Mouse (Mus musculus): ENCODE results near the gene Cox11. TPM values are rescaled to one million over a fixed set of nuclear protein-coding genes. Genes with fewer than 3 reads are reported as not detected.

The Cox11 gene
- polyA plus RNA-seq, 2 experiments, result 16.0 to 17.4 TPM

- peak overlapping the region; percentile 5 to 18; a peak in 2 of 4 replicates for H3K4me3 ChIP-seq (ENCODE audit: insufficient read depth in 1 of 2, low read depth in 2 of 2, low read length in 2 of 2)
- TF ChIP-seq CTCF (IDR thresholded peaks at IDR 0.05; ENCODE audit: low read depth) (no peak), EP300 (IDR thresholded peaks at IDR 0.05; ENCODE audit: low read depth) (peak; percentile 29; the same call in 1 of the 2 replicates)
- 8% methylated on average over 4 of the region's 4 CpGs for WGBS (ENCODE audit: insufficient replicate concordance)
- H3K9ac ChIP-seq (replicated peaks), result peak overlapping the region; percentile 59
- peak overlapping the region; percentile 58 for H3K4me2 ChIP-seq (ENCODE audit: low read depth)
- H3K4me1 ChIP-seq (replicated peaks; ENCODE audit: control insufficient read depth in 2 of 2, insufficient read depth in 2 of 2, low read length in 1 of 2), result peaks cover 54% of the 10 kb centered on the region in 2 experiments
- DNase-seq (ENCODE audit: low read depth in 3 of 3, low spot score in 3 of 3) (peak in 2 of 3 experiments; percentile 59 to 62), ATAC-seq (ENCODE audit: insufficient read depth) (peak; percentile 77)
- H3K36me3 ChIP-seq (replicated peaks; ENCODE audit: control insufficient read depth, insufficient read depth, low read depth), result peaks cover 36% of the 10 kb centered on the region
- peak overlapping the region; percentile 92 for H3K27ac ChIP-seq
- H3K9me3 ChIP-seq (ENCODE audit: control insufficient read depth, low read length), result no peaks in the 10 kb centered on the region
- no peaks in the 10 kb centered on the region for H3K27me3 ChIP-seq (ENCODE audit: control insufficient read depth, insufficient read depth, low read length)
Observed at GRCm38 (mm10) chr11:90666916-90667315, 28.9 kb downstream of the Cox11 start.

- no peak for ATAC-seq (ENCODE audit: insufficient read depth)
- Histone ChIP-seq H3K4me3 (ENCODE audit: insufficient read depth in 1 of 2, low read depth in 2 of 2, low read length in 2 of 2) (no peak overlapping the region), H3K9me3 (ENCODE audit: control insufficient read depth, low read length) (no peaks in the 10 kb centered on the region), H3K27ac (peak overlapping the region; percentile 10; the same call in 1 of the 2 replicates), H3K4me2 (ENCODE audit: low read depth) (peak overlapping the region; percentile 8), H3K36me3 (replicated peaks; ENCODE audit: control insufficient read depth, insufficient read depth, low read depth) (peaks cover 34% of the 10 kb centered on the region), H3K27me3 (ENCODE audit: control insufficient read depth, insufficient read depth, low read length) (no peaks in the 10 kb centered on the region), H3K4me1 (replicated peaks; ENCODE audit: control insufficient read depth in 2 of 2, insufficient read depth in 2 of 2, low read length in 1 of 2) (peaks cover 50 to 52% of the 10 kb centered on the region in 2 experiments), H3K9ac (replicated peaks) (no peak overlapping the region)
- WGBS (ENCODE audit: insufficient replicate concordance), result 82% methylated on average over 6 of the region's 6 CpGs
- no peak for DNase-seq (ENCODE audit: low read depth in 3 of 3, low spot score in 3 of 3)
- TF ChIP-seq EP300 (IDR thresholded peaks at IDR 0.05; ENCODE audit: low read depth) (no peak), CTCF (IDR thresholded peaks at IDR 0.05; ENCODE audit: low read depth) (no peak)
Observed at GRCm38 (mm10) chr11:90667325-90667724, 29.4 kb downstream of the Cox11 start.

- peak; percentile 96 for TF ChIP-seq EP300 (IDR thresholded peaks at IDR 0.05; ENCODE audit: low read depth)
- TF ChIP-seq CTCF (IDR thresholded peaks at IDR 0.05; ENCODE audit: low read depth), result no peak
- WGBS (ENCODE audit: insufficient replicate concordance), result 7% methylated on average over 5 of the region's 5 CpGs
- Histone ChIP-seq H3K27ac (peak overlapping the region; percentile 98), H3K4me2 (ENCODE audit: low read depth) (peak overlapping the region; percentile 67), H3K4me3 (ENCODE audit: insufficient read depth in 1 of 2, low read depth in 2 of 2, low read length in 2 of 2) (peak overlapping the region; percentile 73 to 99), H3K9me3 (ENCODE audit: control insufficient read depth, low read length) (no peaks in the 10 kb centered on the region), H3K9ac (replicated peaks) (peak overlapping the region; percentile 92), H3K4me1 (replicated peaks; ENCODE audit: control insufficient read depth in 2 of 2, insufficient read depth in 2 of 2, low read length in 1 of 2) (peaks cover 23 to 40% of the 10 kb centered on the region in 2 experiments), H3K36me3 (replicated peaks; ENCODE audit: control insufficient read depth, insufficient read depth, low read depth) (peaks cover 57% of the 10 kb centered on the region), H3K27me3 (ENCODE audit: control insufficient read depth, insufficient read depth, low read length) (no peaks in the 10 kb centered on the region)
- ATAC-seq (ENCODE audit: insufficient read depth) (peak; percentile 98), DNase-seq (ENCODE audit: low read depth in 3 of 3, low spot score in 3 of 3) (peak; percentile 83 to 88 (median 85))
Observed at GRCm38 (mm10) chr11:90675479-90676110, 37.6 kb downstream of the Cox11 start.

- H3K36me3 ChIP-seq (replicated peaks; ENCODE audit: control insufficient read depth, insufficient read depth, low read depth), result peaks cover 63% of the 10 kb centered on the region
- no peaks in the 10 kb centered on the region for H3K9me3 ChIP-seq (ENCODE audit: control insufficient read depth, low read length)
- H3K27me3 ChIP-seq (ENCODE audit: control insufficient read depth, insufficient read depth, low read length), result no peaks in the 10 kb centered on the region
- DNase-seq (ENCODE audit: low read depth in 3 of 3, low spot score in 3 of 3) (no peak), ATAC-seq (ENCODE audit: insufficient read depth) (no peak)
- H3K9ac ChIP-seq (replicated peaks), result peak overlapping the region; percentile 92
- H3K4me3 ChIP-seq (ENCODE audit: insufficient read depth in 1 of 2, low read depth in 2 of 2, low read length in 2 of 2), result peak overlapping the region; percentile 73 to 99
- H3K4me2 ChIP-seq (ENCODE audit: low read depth), result peak overlapping the region; percentile 67
- H3K4me1 ChIP-seq (replicated peaks; ENCODE audit: control insufficient read depth in 2 of 2, insufficient read depth in 2 of 2, low read length in 1 of 2), result peaks cover 23 to 40% of the 10 kb centered on the region in 2 experiments
- H3K27ac ChIP-seq, result peak overlapping the region; percentile 98
- WGBS (ENCODE audit: insufficient replicate concordance), result 69% methylated on average over 7 of the region's 7 CpGs
- no peak; the same call in 1 of the 2 replicates for TF ChIP-seq EP300 (IDR thresholded peaks at IDR 0.05; ENCODE audit: low read depth)
- TF ChIP-seq CTCF (IDR thresholded peaks at IDR 0.05; ENCODE audit: low read depth), result no peak
Observed at GRCm38 (mm10) chr11:90677027-90677426, 39.1 kb downstream of the Cox11 start.

GRCm38 (mm10) chr11:90677771-90678288, 39.9 kb downstream of the Cox11 start:
- Histone ChIP-seq H3K27me3 (ENCODE audit: control insufficient read depth, insufficient read depth, low read length) (no peaks in the 10 kb centered on the region), H3K4me1 (replicated peaks; ENCODE audit: control insufficient read depth in 2 of 2, insufficient read depth in 2 of 2, low read length in 1 of 2) (peaks cover 23 to 40% of the 10 kb centered on the region in 2 experiments), H3K9me3 (ENCODE audit: control insufficient read depth, low read length) (no peaks in the 10 kb centered on the region), H3K4me3 (ENCODE audit: insufficient read depth in 1 of 2, low read depth in 2 of 2, low read length in 2 of 2) (peak overlapping the region; percentile 50 to 73), H3K9ac (replicated peaks) (peak overlapping the region; percentile 92), H3K4me2 (ENCODE audit: low read depth) (peak overlapping the region; percentile 67), H3K27ac (peak overlapping the region; percentile 32), H3K36me3 (replicated peaks; ENCODE audit: control insufficient read depth, insufficient read depth, low read depth) (peaks cover 64% of the 10 kb centered on the region)
- 62% methylated on average over 8 of the region's 8 CpGs for WGBS (ENCODE audit: insufficient replicate concordance)
- DNase-seq (ENCODE audit: low read depth in 3 of 3, low spot score in 3 of 3), result no peak
- TF ChIP-seq CTCF (IDR thresholded peaks at IDR 0.05; ENCODE audit: low read depth) (no peak), EP300 (IDR thresholded peaks at IDR 0.05; ENCODE audit: low read depth) (0 out of 2 replicates have a peak, but pooled peaks have one; percentile 13)
- no peak for ATAC-seq (ENCODE audit: insufficient read depth)

Data from liver, embryonic 14.5 days (tissue).